Mouse (Mus musculus) bone marrow, adult 2 months (tissue): ENCODE results near the gene Rpl38.

ENCODE experiments used
- CTCF ChIP-seq: fragments of 200-500 bp; IDR thresholded peaks from 2 replicates; pipeline ENCODE4 v1.5.1; 2011; ENCODE audit warnings: low read length, control low read depth; ENCODE audit not compliant: control insufficient read depth, insufficient read depth
- POLR2A ChIP-seq: fragments of 200-500 bp; IDR thresholded peaks from 2 replicates; pipeline ENCODE4 v1.6.1; 2011; ENCODE audit warnings: low read depth, mild to moderate bottlenecking, control low read depth, low read length, borderline replicate concordance; ENCODE audit not compliant: control insufficient read depth

- TF ChIP-seq CTCF (no peak), POLR2A (no peak)
These were observed 30.2 kb downstream of the Rpl38 start for GRCm38 (mm10) chr11:114698496-114698895.
